Mouse (Mus musculus) stomach, postnatal 0 days (tissue): ENCODE results near the gene Gpd2.

ENCODE experiments used
- CTCF ChIP-seq: IDR thresholded peaks from 2 replicates; pipeline ENCODE4 v1.5.1; 2016; ENCODE audit warnings: antibody characterized with exemption, low read depth, mild to moderate bottlenecking, moderate library complexity
- EP300 ChIP-seq: optimal IDR thresholded peaks from 2 replicates; pipeline ENCODE3; 2016; ENCODE audit warnings: antibody characterized with exemption

DNA sequence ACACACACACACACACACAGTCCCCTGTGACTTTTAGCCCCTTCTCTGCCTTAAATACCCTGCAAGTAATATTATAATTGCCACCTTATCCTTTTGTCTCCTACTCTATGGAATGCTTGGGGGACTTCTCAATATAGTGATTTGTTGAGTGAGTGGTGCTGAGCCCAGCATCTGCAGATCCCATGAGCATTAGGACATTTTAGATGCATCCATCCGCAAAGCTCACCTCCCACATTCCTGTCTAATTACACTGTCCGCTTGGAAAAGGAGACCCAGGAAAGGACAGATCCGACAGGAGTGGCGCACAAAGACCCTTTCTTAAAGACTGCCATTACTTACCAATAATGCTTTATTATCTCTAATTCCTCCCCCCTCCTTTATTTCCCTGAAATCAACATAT is 47.8 kb downstream of the Gpd2 start:
- no peak for TF ChIP-seq CTCF
- no peak for TF ChIP-seq EP300
